Mouse (Mus musculus) brain, embryonic 14.5 days (tissue): ENCODE results near the gene Pknox1.

Experiments
- CTCF ChIP-seq: fragments of 200-500 bp; IDR thresholded peaks from 2 replicates; pipeline ENCODE4 v1.5.1; 2012; ENCODE audit warnings: inconsistent platforms, mild to moderate bottlenecking, moderate library complexity, borderline replicate concordance; ENCODE audit not compliant: insufficient read depth, insufficient read length; ENCODE audit errors: extremely low read depth
- POLR2A ChIP-seq: fragments of 200-500 bp; IDR thresholded peaks from 2 replicates; pipeline ENCODE4 v1.6.1; 2012; ENCODE audit warnings: mild to moderate bottlenecking, inconsistent platforms, borderline replicate concordance; ENCODE audit not compliant: poor library complexity, insufficient read depth, insufficient read length, severe bottlenecking; ENCODE audit errors: extremely low read depth

GRCm38 (mm10) chr17:31636277-31636941 lies 71.9 kb downstream of the Pknox1 start:
- TF ChIP-seq CTCF = no peak
- TF ChIP-seq POLR2A = no peak
